Mouse (Mus musculus) right cerebral cortex, postnatal 36 days (tissue): ENCODE results near the gene AI182371.

Experiments
- DNase-seq, 2 experiments: peaks; one replicate each; pipeline ENCODE4 v3.0.0; 2022; ENCODE audit warnings: low spot score in 2 of 2, mixed read lengths in 1 of 2

AI182371 gene

DNA sequence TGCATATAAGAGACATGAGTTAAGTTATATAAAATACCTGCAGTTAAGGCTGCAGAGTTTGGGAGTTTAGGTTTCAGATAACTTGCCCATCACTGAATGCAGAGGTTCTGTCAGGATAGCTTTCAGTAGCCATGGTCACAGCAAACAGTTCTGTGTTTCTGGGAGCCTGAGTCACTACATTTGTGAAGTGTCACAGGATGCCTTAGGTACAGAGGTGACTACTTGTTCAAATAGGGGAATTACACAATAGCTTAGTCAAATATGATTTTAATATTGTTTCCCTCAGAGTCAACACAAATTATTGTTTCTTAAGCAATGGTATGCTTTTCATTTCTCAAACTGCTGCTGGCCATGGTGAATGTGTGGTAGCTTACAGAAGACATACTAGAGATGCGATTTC lies 32.2 kb downstream of the AI182371 start:
- no peak for DNase-seq

DNA sequence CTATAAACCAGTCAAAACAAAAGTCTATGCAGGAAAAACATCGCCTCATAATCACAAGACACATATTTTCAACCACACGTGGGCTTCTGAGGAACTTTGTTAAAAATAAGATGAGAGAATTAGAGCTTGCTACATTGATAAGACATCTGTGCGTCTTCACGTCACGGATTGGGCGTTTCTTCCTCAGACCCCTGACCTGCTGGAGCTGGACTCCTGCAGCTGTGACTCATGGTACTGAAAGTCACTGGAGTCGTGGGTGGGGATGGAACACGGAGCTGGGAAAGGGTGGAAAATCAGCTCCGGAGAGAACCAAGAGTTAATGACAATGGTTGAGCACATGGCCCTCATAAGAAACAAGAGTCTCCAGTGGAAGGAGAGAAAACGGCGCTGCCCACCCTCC lies 34.2 kb downstream of the AI182371 start:
- no peak for DNase-seq

DNA sequence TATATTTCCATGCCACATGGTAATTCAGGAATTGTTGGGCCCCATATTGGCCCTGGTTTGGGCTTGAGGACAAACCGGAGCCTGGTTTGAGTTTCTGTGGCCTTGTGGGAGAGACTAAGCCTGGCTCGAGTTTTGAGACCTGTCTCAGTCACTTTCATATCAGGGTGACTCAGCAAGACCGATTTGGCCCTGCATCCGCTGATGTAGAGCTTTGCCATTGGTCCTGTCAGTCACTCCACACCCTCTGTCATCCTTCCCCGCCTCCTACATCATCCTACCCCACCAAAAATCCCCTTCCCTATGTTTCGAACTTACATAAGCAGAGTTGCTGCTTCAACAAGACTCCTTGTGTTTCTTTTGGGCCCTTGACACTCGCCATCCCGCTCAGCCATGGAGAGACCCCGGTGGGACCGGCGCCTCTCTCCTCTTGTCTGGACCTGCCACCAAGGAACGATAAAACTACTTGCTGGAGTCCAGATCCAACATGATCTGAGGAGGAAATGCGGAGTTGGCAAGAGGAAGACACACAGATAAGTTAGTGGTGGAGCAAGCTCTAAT lies 34.7 kb downstream of the AI182371 start:
- DNase-seq, result no peak

DNA sequence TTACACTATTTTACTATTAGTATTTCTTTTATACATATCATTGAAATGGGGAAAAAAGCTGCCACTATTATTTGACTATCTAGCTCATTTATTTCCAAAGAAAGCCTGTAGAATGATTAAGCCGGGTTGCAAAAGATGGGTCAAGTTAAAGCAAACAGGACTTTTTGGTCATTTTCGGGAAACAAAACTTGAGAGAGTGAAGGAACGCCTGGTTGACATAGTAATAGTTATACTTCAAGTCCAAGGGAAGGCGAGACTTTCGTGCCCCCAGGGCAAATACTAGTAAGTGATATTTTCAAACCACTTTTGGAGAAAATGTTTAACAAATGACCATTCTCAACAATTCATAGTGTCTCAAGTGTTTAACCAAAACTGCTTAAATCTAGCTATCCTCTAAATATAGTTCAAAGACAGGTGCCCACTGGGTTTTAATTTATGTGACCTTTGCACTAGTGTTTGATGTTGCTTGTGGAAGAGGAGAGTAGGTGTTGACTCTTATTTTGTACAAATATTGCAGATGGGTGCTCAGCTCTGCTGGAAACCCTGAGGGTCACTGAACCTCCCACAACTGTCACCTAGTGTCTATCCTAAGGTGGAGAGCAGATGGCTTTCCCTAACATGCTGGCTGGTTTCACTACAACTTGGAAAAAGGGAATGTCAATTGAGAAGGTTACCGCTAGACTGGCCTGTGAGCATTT lies 37.9 kb downstream of the AI182371 start:
- DNase-seq, result no peak

DNA sequence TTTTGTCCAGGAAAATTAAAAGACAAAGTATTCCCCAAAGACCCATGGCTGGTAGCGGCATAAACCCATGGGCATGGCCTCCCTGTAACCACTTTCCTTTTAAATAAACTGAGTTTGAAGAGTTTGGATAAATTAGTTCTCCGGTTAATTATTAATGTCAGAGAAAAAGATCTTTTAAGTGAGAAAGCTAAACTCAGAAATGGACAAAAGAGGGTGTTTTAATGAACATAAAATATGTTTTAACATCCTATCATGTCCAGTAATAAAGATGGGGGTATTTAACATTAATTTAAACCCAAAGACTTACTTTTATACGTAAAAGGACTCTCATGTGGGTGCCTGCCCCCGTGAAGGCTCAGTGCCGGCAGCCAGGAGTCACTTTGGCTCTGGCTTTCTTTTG lies 40.0 kb downstream of the AI182371 start, which contains the start of gene Hc:
Hc (minus strand) TSS at position 101 of the 400 bp plus-strand sequence.
- DNase-seq, result no peak

DNA sequence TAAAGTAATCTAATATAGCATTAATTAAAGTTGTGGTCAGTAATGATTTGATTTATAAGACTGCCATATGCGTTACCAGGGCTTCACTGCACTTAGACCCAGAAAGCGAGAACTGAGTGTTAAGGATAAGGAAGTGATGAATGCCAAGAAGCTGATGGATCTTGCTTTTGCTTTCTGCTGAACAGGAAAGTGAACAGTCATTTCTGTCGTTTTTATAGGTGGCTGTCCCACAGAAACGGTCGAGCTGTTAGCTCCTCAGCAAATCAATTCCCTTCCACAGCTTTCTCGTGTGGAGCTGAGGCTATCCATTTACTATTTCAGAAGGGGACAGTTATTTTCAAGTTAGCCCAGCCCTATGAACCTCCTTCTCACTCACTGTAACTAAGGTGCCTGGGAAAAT lies 40.4 kb downstream of the AI182371 start:
- DNase-seq, result no peak

DNA sequence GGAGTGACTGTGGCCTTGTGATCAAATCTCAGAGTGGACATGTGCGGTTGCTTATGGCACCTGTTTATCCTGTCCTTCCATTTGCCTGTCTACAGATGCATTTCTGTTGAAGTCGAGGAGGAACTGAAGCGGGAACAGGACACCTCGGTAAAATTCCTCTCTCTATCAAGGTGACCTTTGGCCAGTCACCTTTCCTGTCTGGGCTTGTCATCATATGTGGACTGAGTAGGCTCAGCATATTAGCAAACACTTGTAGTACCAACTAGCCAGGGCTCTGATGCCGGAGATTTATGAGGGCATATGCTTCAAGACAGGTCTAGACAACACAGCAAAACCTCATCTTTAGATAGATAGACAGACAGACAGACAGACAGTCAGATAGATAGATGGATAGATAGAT lies 41.1 kb downstream of the AI182371 start:
- DNase-seq, result no peak

DNA sequence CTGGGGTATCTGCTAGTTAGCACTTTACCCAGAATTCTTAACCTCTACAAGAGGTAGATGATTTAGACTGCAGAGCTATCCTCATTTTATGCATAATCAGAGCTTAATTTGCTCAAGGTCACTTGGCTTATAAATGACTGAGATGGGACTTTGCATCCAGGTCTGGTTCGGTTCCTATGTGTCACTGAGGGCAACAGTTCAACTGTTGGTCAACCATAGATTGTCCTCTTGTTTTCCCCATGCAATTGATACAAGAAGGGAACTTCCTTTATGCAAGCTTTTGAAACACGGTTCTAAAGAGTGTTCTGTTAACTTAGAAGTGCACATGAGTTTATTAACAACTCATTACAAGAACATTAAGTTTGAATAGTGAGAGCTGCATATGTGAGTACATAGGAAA lies 43.0 kb downstream of the AI182371 start:
- no peak for DNase-seq

DNA sequence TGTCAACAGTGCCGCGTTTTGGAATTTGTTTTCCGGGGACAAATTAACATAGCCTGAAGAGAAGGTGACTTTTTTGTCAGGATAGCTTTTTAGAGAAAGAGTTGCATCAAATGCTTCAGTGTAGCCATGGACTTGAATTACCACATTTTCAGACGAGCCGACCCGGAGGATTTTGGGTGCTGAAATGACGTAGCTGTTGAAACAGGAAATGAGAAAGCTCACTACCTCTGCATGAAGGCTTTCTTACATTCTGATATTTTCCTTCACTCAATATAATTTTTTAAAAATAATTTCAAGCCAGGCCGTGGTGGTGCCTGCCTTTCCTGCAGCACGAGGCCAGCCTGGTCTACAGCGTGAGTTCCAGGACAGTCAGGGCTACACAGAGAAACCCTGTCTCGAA lies 44.1 kb downstream of the AI182371 start:
- no peak for DNase-seq

DNA sequence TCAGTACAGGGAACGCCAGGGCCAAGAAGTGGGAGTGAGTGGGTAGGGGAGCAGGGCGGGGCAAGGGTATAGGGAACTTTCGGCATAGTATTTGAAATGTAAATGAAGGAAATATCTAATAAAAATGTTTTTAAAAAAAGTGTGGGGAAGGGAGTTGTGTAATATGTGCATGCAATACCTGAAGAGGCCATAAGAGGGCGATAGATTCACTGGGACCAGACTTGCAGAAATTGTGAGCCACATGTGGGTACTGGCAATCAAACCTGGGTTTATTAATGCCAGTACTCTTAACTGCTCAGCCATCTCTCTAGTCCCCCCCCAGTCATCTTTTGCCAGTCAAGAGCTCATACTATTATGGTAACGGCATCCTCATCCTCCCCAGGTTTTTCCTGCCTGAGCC lies 52.5 kb downstream of the AI182371 start:
- DNase-seq, result no peak

DNA sequence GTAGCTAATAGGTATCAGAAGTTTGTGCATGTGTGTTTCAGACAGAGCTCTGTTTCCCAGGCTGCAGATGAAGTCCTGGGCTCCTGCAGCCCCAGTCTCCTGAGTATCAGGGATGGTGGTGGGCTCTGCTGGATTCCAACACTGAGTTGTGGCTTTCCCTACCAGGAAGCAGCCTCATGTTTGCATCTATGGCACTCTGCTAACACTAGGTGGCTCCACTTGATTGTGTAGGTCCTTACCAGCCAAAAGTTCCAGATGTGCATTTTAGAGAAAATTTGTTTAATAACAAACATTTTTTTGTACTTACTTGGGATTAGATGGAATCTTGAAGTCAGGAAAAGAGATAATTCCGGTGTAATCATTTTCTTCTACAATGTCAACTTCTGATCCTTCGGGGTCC lies 56.4 kb downstream of the AI182371 start:
- no peak for DNase-seq

DNA sequence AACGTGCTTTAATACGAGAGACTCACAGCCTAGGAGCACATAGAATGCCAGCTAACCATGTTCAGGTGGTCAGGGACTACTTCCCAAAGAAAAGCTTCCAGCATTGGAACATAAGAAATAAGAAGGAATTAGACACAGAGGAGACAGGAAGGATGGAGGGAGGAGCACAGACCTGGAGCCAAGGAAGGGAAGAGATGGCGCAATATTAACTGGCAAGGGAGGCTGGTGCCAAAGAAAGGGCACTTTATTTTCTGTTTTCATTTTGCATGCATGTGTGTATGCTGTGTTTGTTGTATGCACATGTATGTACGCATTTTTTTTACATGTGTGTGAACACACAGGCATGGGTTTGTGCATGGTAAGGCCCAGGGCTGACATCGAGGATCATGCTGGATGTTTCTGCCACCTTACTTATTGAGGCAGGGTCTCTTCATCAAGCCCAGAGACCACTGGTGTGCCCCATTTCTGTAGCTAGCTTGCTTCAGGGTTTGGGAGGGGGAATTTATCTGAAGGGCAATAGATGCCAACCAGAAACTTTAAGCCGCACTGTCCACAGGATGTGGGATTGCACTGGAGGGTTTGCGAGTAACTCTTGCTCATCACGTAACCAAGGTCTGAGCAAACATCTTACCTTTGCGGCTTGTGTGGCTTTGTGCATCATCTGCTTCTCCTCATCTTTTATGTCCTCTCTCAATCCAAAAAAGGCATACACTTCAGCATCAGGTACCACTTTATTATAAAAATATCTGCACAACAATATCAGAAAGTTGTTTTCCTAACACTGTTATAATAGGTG lies 62.6 kb downstream of the AI182371 start:
- DNase-seq, result no peak
